Mouse (Mus musculus): ENCODE measurements around the gene Spns3. TPM values are rescaled to one million over a fixed set of nuclear protein-coding genes. Genes with fewer than 3 reads are reported as not detected.

Gene Spns3
- 0.10 and 0.19 TPM in 2 replicates for polyA plus RNA-seq (2016; fragmentation: Nextera tagmentation; extraction: Ambion mirVana)

GRCm38 (mm10) chr11:72550134-72550988, at the start of gene Spns3:
Gene Spns3, minus strand, starts transcription at chr11:72550506.
- WGBS: 20% methylated on average over 8 of the region's 8 CpGs
- no peak for ATAC-seq (ENCODE audit: insufficient number of reproducible peaks, low FRiP score)

DNA sequence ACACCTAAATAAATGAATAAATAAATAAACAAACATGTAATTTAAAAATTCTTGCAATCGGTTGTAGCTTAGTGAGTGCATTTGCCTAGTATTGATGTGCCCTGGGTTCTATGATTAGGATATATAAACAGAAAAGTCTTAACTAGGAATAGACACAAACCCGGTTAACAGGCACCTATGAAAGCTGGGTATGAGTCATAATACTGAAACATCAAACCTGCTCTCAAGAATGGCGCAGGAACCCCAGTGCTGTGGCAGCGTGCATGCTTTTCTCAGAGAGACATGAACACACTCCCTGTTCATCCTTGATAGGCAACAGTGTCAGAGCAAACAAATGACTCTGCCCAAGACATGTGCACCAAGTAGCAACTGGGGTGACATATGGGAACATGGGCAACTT, 47.5 kb upstream of the Spns3 start:
- no peak overlapping the region for H3K9ac ChIP-seq
- H3K9me3 ChIP-seq (replicated peaks): no peaks in the 10 kb centered on the region
- ATAC-seq (ENCODE audit: insufficient number of reproducible peaks, low FRiP score): no peak
- 78% methylated on average over 4 of the region's 4 CpGs for WGBS
- no peak overlapping the region for H3K4me2 ChIP-seq
- no peaks in the 10 kb centered on the region for H3K36me3 ChIP-seq
- H3K27me3 ChIP-seq (replicated peaks): no peaks in the 10 kb centered on the region
- no peaks in the 10 kb centered on the region for H3K4me1 ChIP-seq (replicated peaks)
- H3K4me3 ChIP-seq: no peak overlapping the region
- no peak overlapping the region for H3K27ac ChIP-seq (ENCODE audit: poor library complexity, severe bottlenecking)

More at GRCm38 (mm10) chr11:72550134-72550988, at the start of gene Spns3:
- Histone ChIP-seq H3K9ac (no peak within 1 kb of the TSS), H3K4me2 (no peak within 1 kb of the TSS), H3K9me3 (replicated peaks) (no peaks in the 10 kb centered on the region), H3K27me3 (replicated peaks) (peaks cover 4% of the 10 kb centered on the region; the same call in 1 of the 2 replicates), H3K27ac (ENCODE audit: poor library complexity, severe bottlenecking) (no peak within 1 kb of the TSS), H3K4me1 (replicated peaks) (peaks cover 8% of the 10 kb centered on the region), H3K4me3 (no peak within 1 kb of the TSS), H3K36me3 (no peaks in the 10 kb centered on the region)

- Histone ChIP-seq H3K36me3 (no peaks in the 10 kb centered on the region), H3K27me3 (replicated peaks) (no peaks in the 10 kb centered on the region), H3K9ac (no peak overlapping the region), H3K27ac (ENCODE audit: poor library complexity, severe bottlenecking) (no peak overlapping the region), H3K4me1 (replicated peaks) (no peaks in the 10 kb centered on the region), H3K9me3 (replicated peaks) (no peaks in the 10 kb centered on the region), H3K4me3 (no peak overlapping the region), H3K4me2 (no peak overlapping the region)
- WGBS: 63% methylated on average over 2 of the region's 2 CpGs
- ATAC-seq (ENCODE audit: insufficient number of reproducible peaks, low FRiP score): no peak
Observed at GRCm38 (mm10) chr11:72595010-72595737, 44.9 kb upstream of the Spns3 start.

- no peak for ATAC-seq (ENCODE audit: insufficient number of reproducible peaks, low FRiP score)
- 40% methylated on average over 7 of the region's 7 CpGs for whole genome bisulfite sequencing
- no peak overlapping the region for H3K27ac ChIP-seq (ENCODE audit: poor library complexity, severe bottlenecking)
Observed at GRCm38 (mm10) chr11:72587537-72588233, 37.4 kb upstream of the Spns3 start.

GRCm38 (mm10) chr11:72586570-72586969, 36.3 kb upstream of the Spns3 start:
- H3K4me2 ChIP-seq: no peak overlapping the region
- H3K27me3 ChIP-seq (replicated peaks): no peaks in the 10 kb centered on the region
- ATAC-seq (ENCODE audit: insufficient number of reproducible peaks, low FRiP score): no peak
- H3K27ac ChIP-seq (ENCODE audit: poor library complexity, severe bottlenecking): no peak overlapping the region
- WGBS: 89% methylated on average over 3 of the region's 3 CpGs
- H3K36me3 ChIP-seq: no peaks in the 10 kb centered on the region
- no peak overlapping the region for H3K4me3 ChIP-seq
- H3K9me3 ChIP-seq (replicated peaks): no peaks in the 10 kb centered on the region
- H3K9ac ChIP-seq: no peak overlapping the region
- 0 out of 2 replicates have a peak, but pooled peaks cover 3% of the 10 kb centered on the region for H3K4me1 ChIP-seq (replicated peaks)

More at GRCm38 (mm10) chr11:72587537-72588233, 37.4 kb upstream of the Spns3 start:
- Histone ChIP-seq H3K36me3 (no peaks in the 10 kb centered on the region), H3K4me1 (replicated peaks) (0 out of 2 replicates have a peak, but pooled peaks cover 3% of the 10 kb centered on the region), H3K9ac (no peak overlapping the region), H3K4me3 (no peak overlapping the region), H3K27me3 (replicated peaks) (no peaks in the 10 kb centered on the region), H3K4me2 (no peak overlapping the region), H3K9me3 (replicated peaks) (no peaks in the 10 kb centered on the region)

GRCm38 (mm10) chr11:72583092-72583491, 32.8 kb upstream of the Spns3 start:
- Histone ChIP-seq H3K27ac (ENCODE audit: poor library complexity, severe bottlenecking) (no peak overlapping the region), H3K4me3 (no peak overlapping the region), H3K4me1 (replicated peaks) (0 out of 2 replicates have a peak, but pooled peaks cover 3% of the 10 kb centered on the region), H3K9ac (no peak overlapping the region), H3K9me3 (replicated peaks) (no peaks in the 10 kb centered on the region), H3K27me3 (replicated peaks) (peaks cover 4% of the 10 kb centered on the region; the same call in 1 of the 2 replicates), H3K36me3 (no peaks in the 10 kb centered on the region), H3K4me2 (no peak overlapping the region)
- ATAC-seq (ENCODE audit: insufficient number of reproducible peaks, low FRiP score): no peak
- 85% methylated on average over 2 of the region's 2 CpGs for WGBS

DNA sequence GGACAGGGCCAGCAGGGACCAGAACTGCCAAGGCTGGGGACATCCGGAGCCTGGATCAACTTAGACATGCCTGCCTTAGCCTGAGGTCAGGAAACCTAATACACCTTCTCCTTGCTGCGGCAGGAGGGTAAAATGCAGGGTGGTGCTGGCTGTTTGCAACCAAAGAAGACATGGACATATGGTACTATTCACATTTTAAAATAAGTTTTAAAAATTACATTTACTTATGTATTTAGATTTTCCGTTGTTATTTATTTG, 32.1 kb upstream of the Spns3 start:
- no peaks in the 10 kb centered on the region for H3K4me1 ChIP-seq (replicated peaks)
- no peak overlapping the region for H3K9ac ChIP-seq
- no peak overlapping the region for H3K4me3 ChIP-seq
- no peaks in the 10 kb centered on the region for H3K9me3 ChIP-seq (replicated peaks)
- no peak for ATAC-seq (ENCODE audit: insufficient number of reproducible peaks, low FRiP score)
- no peak overlapping the region for H3K27ac ChIP-seq (ENCODE audit: poor library complexity, severe bottlenecking)
- 89% methylated on average over 3 of the region's 3 CpGs for WGBS
- no peaks in the 10 kb centered on the region for H3K36me3 ChIP-seq
- no peak overlapping the region for H3K4me2 ChIP-seq
- peaks cover 4% of the 10 kb centered on the region; the same call in 1 of the 2 replicates for H3K27me3 ChIP-seq (replicated peaks)

- Histone ChIP-seq H3K4me3 (no peak overlapping the region), H3K36me3 (no peaks in the 10 kb centered on the region), H3K27me3 (replicated peaks) (peaks cover 4% of the 10 kb centered on the region; the same call in 1 of the 2 replicates), H3K9ac (no peak overlapping the region), H3K9me3 (replicated peaks) (no peaks in the 10 kb centered on the region), H3K4me2 (no peak overlapping the region), H3K27ac (ENCODE audit: poor library complexity, severe bottlenecking) (no peak overlapping the region), H3K4me1 (replicated peaks) (no peaks in the 10 kb centered on the region; the same call in 1 of the 2 replicates)
- ATAC-seq (ENCODE audit: insufficient number of reproducible peaks, low FRiP score): no peak
- WGBS: 76% methylated on average over 8 of the region's 8 CpGs
Observed at GRCm38 (mm10) chr11:72581609-72582447, 31.5 kb upstream of the Spns3 start.

DNA sequence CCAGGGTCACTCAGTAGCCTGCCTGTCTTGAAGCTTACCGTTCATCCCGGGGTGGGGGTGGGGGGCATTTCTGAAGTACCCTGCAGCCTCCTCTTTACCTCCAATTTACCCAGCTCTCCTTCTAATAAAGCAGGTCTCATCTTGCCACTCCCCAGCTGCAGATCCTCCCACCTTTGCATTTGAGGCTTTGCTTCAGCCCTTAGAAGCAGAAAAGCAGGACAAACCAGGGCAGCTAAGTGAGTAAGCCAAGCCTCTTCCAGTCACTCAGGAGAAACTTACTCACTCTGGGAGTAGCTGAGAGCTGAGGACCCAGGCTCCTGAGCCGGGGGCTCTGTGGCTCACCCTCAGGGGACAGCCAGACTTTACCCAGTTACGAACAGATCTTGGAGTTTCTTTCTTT, 28.2 kb upstream of the Spns3 start:
- H3K27ac ChIP-seq (ENCODE audit: poor library complexity, severe bottlenecking): no peak overlapping the region
- no peaks in the 10 kb centered on the region; the same call in 1 of the 2 replicates for H3K4me1 ChIP-seq (replicated peaks)
- H3K4me2 ChIP-seq: no peak overlapping the region
- H3K9ac ChIP-seq: no peak overlapping the region
- H3K9me3 ChIP-seq (replicated peaks): no peaks in the 10 kb centered on the region
- H3K27me3 ChIP-seq (replicated peaks): peaks cover 4% of the 10 kb centered on the region; the same call in 1 of the 2 replicates
- no peaks in the 10 kb centered on the region for H3K36me3 ChIP-seq
- WGBS: 71% methylated on average over 4 of the region's 4 CpGs
- H3K4me3 ChIP-seq: no peak overlapping the region
- no peak for ATAC-seq (ENCODE audit: insufficient number of reproducible peaks, low FRiP score)

Data from heart, embryonic 12.5 days (tissue).